Mouse (Mus musculus): ENCODE data around the gene Gmds. TPM values are rescaled to one million over a fixed set of nuclear protein-coding genes. Genes with fewer than 3 reads are reported as not detected.

Gmds gene
- polyA plus RNA-seq, 1 experiment from 2014 or later = 69.0 TPM

DNA sequence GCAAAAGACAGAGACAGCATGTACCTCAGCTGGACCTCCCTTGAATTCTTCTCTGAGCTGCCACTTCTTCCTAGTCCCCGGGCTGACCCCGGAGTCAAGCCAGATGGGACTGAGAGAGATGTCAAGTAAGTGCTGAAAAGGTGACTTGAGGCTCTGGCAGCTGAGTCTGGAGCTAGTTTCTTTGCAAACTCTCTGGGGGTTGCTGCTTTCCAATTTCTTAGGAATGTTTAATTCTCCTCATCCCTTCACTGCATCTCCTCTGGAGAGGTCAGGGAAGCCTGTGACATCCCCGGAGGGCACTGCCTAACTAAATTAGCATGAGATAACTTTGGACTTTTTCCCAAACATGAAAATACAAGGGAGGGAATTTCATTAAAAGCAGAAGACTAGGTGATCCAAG, 378.0 kb downstream of the Gmds start:
- Histone ChIP-seq H3K4me2 (ENCODE audit: low read depth, low read length) (no peak overlapping the region), H3K4me1 (ENCODE audit: control insufficient read depth, insufficient read depth, low read length) (no peaks in the 10 kb centered on the region), H3K9me3 (replicated peaks; ENCODE audit: control insufficient read depth, low read length) (no peaks in the 10 kb centered on the region), H3K9ac (ENCODE audit: low read length) (no peak overlapping the region), H3K27ac (ENCODE audit: low read length) (no peak overlapping the region), H3K36me3 (ENCODE audit: control insufficient read depth, insufficient read depth, low read length) (no peaks in the 10 kb centered on the region), H3K4me3 (replicated peaks; ENCODE audit: low read length) (no peak overlapping the region), H3K27me3 (ENCODE audit: control insufficient read depth, insufficient read depth, low read length) (no peaks in the 10 kb centered on the region)
- 33% methylated on average over 3 of the region's 3 CpGs for WGBS
- ATAC-seq (ENCODE audit: insufficient read depth, low FRiP score) = no peak

DNA sequence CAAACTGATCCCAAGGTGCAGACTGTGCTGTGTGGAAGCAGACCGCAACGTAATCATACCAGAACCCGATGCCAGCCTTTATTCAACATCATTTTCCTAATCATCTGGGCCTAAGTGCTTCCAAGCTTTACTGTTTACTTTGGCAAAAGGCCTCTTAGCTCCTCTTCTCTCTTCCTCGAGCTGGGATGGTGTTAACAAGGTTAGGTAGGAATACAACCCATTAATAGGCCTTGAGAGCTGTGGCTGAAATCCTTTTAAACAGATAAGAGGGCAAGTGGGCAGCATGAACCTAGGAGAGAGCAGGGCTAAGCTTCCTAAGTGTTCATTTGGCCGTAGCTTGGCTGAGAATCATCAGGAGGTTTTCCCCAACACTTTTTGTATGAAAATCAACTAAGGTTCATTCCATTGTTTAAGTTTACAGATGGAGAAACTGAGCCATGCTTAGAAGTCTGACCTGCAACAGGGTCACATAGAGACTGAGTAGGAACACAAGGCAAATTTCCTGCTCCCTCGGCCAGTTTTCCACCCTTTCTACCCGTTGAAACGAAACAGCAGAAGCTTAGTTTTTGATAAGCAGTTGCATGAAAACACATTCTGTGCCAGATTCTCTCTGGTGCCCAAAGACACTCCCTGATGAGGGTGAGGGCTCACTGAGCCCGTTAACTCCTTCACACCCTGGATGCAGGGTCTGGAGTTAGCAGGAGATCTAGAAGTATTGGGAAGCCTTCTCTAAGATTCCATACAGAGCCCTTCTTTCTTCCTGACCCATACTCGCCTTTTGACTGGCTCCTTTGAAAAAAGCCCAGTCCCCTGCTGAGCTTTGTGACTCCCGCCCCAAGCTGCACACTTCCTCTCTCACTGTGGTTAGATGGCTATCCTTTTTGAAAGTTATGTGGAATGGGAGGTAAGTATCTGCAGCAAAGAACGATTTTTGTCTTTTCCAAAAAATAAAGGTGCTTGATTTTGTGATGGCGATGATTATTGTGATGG, 379.9 kb downstream of the Gmds start:
- Histone ChIP-seq H3K4me2 (ENCODE audit: low read depth, low read length) (no peak overlapping the region), H3K4me3 (replicated peaks; ENCODE audit: low read length) (no peak overlapping the region), H3K9me3 (replicated peaks; ENCODE audit: control insufficient read depth, low read length) (no peaks in the 10 kb centered on the region), H3K36me3 (ENCODE audit: control insufficient read depth, insufficient read depth, low read length) (no peaks in the 10 kb centered on the region), H3K4me1 (ENCODE audit: control insufficient read depth, insufficient read depth, low read length) (no peaks in the 10 kb centered on the region), H3K27me3 (ENCODE audit: control insufficient read depth, insufficient read depth, low read length) (no peaks in the 10 kb centered on the region), H3K9ac (ENCODE audit: low read length) (no peak overlapping the region), H3K27ac (ENCODE audit: low read length) (no peak overlapping the region)
- no peak for ATAC-seq (ENCODE audit: insufficient read depth, low FRiP score)
- WGBS = 53% methylated on average over 13 of the region's 13 CpGs

- Histone ChIP-seq H3K4me1 (ENCODE audit: control insufficient read depth, insufficient read depth, low read length) (no peaks in the 10 kb centered on the region), H3K27me3 (ENCODE audit: control insufficient read depth, insufficient read depth, low read length) (no peaks in the 10 kb centered on the region), H3K4me2 (ENCODE audit: low read depth, low read length) (no peak overlapping the region), H3K9me3 (replicated peaks; ENCODE audit: control insufficient read depth, low read length) (no peaks in the 10 kb centered on the region), H3K4me3 (replicated peaks; ENCODE audit: low read length) (no peak overlapping the region), H3K9ac (ENCODE audit: low read length) (no peak overlapping the region), H3K27ac (ENCODE audit: low read length) (no peak overlapping the region), H3K36me3 (ENCODE audit: control insufficient read depth, insufficient read depth, low read length) (no peaks in the 10 kb centered on the region)
- 77% methylated on average over 6 of the region's 6 CpGs for WGBS
- no peak for ATAC-seq (ENCODE audit: insufficient read depth, low FRiP score)
Measured at GRCm38 (mm10) chr13:31956584-31956983, 382.0 kb downstream of the Gmds start.

DNA sequence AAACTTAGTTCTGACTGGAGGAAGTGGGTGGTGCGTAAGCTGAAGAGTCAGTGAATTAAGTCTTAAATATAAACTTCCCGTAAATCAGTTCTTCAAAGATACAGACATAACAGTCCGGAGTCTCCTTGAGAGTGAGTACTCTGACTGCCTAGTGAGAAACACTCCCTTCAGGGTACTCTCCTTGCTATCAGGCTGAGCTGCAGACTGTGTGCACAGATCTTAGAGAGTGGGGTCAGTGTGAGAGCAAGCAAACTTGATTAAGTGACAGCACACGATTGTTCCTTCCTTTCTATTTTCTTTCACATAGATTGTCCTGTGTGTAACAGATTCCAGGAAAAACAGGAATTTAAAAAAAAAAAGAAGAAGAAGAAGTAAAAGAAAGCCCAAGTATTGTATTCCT, 382.4 kb downstream of the Gmds start:
- Histone ChIP-seq H3K9ac (ENCODE audit: low read length) (no peak overlapping the region), H3K4me2 (ENCODE audit: low read depth, low read length) (no peak overlapping the region), H3K27ac (ENCODE audit: low read length) (no peak overlapping the region), H3K9me3 (replicated peaks; ENCODE audit: control insufficient read depth, low read length) (no peaks in the 10 kb centered on the region), H3K4me3 (replicated peaks; ENCODE audit: low read length) (no peak overlapping the region), H3K27me3 (ENCODE audit: control insufficient read depth, insufficient read depth, low read length) (no peaks in the 10 kb centered on the region), H3K4me1 (ENCODE audit: control insufficient read depth, insufficient read depth, low read length) (no peaks in the 10 kb centered on the region), H3K36me3 (ENCODE audit: control insufficient read depth, insufficient read depth, low read length) (no peaks in the 10 kb centered on the region)
- 56% methylated on average over 4 of the region's 4 CpGs for WGBS
- no peak for ATAC-seq (ENCODE audit: insufficient read depth, low FRiP score)

GRCm38 (mm10) chr13:31955171-31955570, 383.4 kb downstream of the Gmds start:
- 41% methylated on average over 7 of the region's 7 CpGs for WGBS
- H3K4me1 ChIP-seq (ENCODE audit: control insufficient read depth, insufficient read depth, low read length) = no peaks in the 10 kb centered on the region
- no peak overlapping the region for H3K4me2 ChIP-seq (ENCODE audit: low read depth, low read length)
- H3K27ac ChIP-seq (ENCODE audit: low read length) = no peak overlapping the region
- no peaks in the 10 kb centered on the region for H3K27me3 ChIP-seq (ENCODE audit: control insufficient read depth, insufficient read depth, low read length)
- no peak overlapping the region for H3K4me3 ChIP-seq (replicated peaks; ENCODE audit: low read length)
- no peak overlapping the region for H3K9ac ChIP-seq (ENCODE audit: low read length)
- no peaks in the 10 kb centered on the region for H3K36me3 ChIP-seq (ENCODE audit: control insufficient read depth, insufficient read depth, low read length)
- no peaks in the 10 kb centered on the region for H3K9me3 ChIP-seq (replicated peaks; ENCODE audit: control insufficient read depth, low read length)
- ATAC-seq (ENCODE audit: insufficient read depth, low FRiP score) = no peak

GRCm38 (mm10) chr13:31944676-31945210, 393.8 kb downstream of the Gmds start:
- no peak for ATAC-seq (ENCODE audit: insufficient read depth, low FRiP score)
- Histone ChIP-seq H3K36me3 (ENCODE audit: control insufficient read depth, insufficient read depth, low read length) (no peaks in the 10 kb centered on the region), H3K27ac (ENCODE audit: low read length) (no peak overlapping the region), H3K4me3 (replicated peaks; ENCODE audit: low read length) (no peak overlapping the region), H3K27me3 (ENCODE audit: control insufficient read depth, insufficient read depth, low read length) (no peaks in the 10 kb centered on the region), H3K4me1 (ENCODE audit: control insufficient read depth, insufficient read depth, low read length) (no peaks in the 10 kb centered on the region), H3K9ac (ENCODE audit: low read length) (no peak overlapping the region), H3K9me3 (replicated peaks; ENCODE audit: control insufficient read depth, low read length) (no peaks in the 10 kb centered on the region), H3K4me2 (ENCODE audit: low read depth, low read length) (no peak overlapping the region)
- 81% methylated on average over 3 of the region's 3 CpGs for WGBS

DNA sequence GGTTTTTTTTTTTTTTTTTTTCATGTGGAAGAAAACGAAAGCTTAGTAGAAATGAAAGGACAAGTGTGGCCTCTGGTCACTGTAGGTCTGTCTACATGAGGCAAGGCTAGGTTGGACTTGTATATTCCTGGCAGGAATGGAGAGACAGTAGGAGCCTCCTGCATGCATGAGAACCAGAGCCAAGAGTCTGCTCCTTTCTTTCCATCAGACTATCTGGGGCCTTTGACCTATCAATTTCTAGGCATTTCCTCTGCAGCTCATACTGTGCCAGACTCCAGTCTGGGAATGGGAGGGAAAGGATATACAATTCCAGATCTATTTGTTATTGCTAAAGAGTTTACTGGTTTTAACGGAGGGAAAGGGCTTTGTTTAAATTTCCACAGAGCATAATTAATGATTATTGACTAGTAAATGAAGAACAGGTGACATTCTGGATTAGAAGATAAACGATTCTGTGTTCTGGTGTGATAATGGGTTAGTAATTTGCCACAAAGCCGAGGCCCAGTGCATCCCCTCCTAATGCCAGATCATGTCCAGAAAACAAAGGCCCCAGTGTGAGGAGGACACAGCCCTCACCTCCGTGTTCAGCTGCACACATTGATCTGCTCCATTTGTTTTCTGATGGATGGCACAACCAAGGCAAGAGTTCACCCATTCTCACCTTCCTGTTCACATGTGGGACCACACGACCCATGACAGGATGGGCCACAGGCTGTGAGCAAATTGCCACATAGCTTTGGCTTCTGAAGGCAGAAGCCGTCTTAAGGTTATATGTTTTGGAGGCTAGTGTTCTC, 394.9 kb downstream of the Gmds start:
- Histone ChIP-seq H3K4me1 (ENCODE audit: control insufficient read depth, insufficient read depth, low read length) (no peaks in the 10 kb centered on the region), H3K27ac (ENCODE audit: low read length) (no peak overlapping the region), H3K36me3 (ENCODE audit: control insufficient read depth, insufficient read depth, low read length) (no peaks in the 10 kb centered on the region), H3K27me3 (ENCODE audit: control insufficient read depth, insufficient read depth, low read length) (no peaks in the 10 kb centered on the region), H3K9ac (ENCODE audit: low read length) (no peak overlapping the region), H3K4me3 (replicated peaks; ENCODE audit: low read length) (no peak overlapping the region), H3K4me2 (ENCODE audit: low read depth, low read length) (no peak overlapping the region), H3K9me3 (replicated peaks; ENCODE audit: control insufficient read depth, low read length) (no peaks in the 10 kb centered on the region)
- 36% methylated on average over 7 of the region's 7 CpGs for WGBS
- no peak for ATAC-seq (ENCODE audit: insufficient read depth, low FRiP score)

- H3K4me1 ChIP-seq (ENCODE audit: control insufficient read depth, insufficient read depth, low read length) = no peaks in the 10 kb centered on the region
- H3K9me3 ChIP-seq (replicated peaks; ENCODE audit: control insufficient read depth, low read length) = no peaks in the 10 kb centered on the region
- H3K36me3 ChIP-seq (ENCODE audit: control insufficient read depth, insufficient read depth, low read length) = no peaks in the 10 kb centered on the region
- H3K27ac ChIP-seq (ENCODE audit: low read length) = no peak overlapping the region
- H3K4me3 ChIP-seq (replicated peaks; ENCODE audit: low read length) = no peak overlapping the region
- WGBS = 85% methylated on average over 1 of the region's 1 CpGs
- no peak overlapping the region for H3K4me2 ChIP-seq (ENCODE audit: low read depth, low read length)
- H3K9ac ChIP-seq (ENCODE audit: low read length) = no peak overlapping the region
- H3K27me3 ChIP-seq (ENCODE audit: control insufficient read depth, insufficient read depth, low read length) = no peaks in the 10 kb centered on the region
- ATAC-seq (ENCODE audit: insufficient read depth, low FRiP score) = no peak
Measured at GRCm38 (mm10) chr13:31929299-31929698, 409.2 kb downstream of the Gmds start.

GRCm38 (mm10) chr13:31926599-31926998, 411.9 kb downstream of the Gmds start:
- Histone ChIP-seq H3K27me3 (ENCODE audit: control insufficient read depth, insufficient read depth, low read length) (no peaks in the 10 kb centered on the region), H3K4me1 (ENCODE audit: control insufficient read depth, insufficient read depth, low read length) (no peaks in the 10 kb centered on the region), H3K36me3 (ENCODE audit: control insufficient read depth, insufficient read depth, low read length) (no peaks in the 10 kb centered on the region), H3K4me3 (replicated peaks; ENCODE audit: low read length) (no peak overlapping the region), H3K27ac (ENCODE audit: low read length) (no peak overlapping the region), H3K9ac (ENCODE audit: low read length) (no peak overlapping the region), H3K9me3 (replicated peaks; ENCODE audit: control insufficient read depth, low read length) (no peaks in the 10 kb centered on the region), H3K4me2 (ENCODE audit: low read depth, low read length) (no peak overlapping the region)
- WGBS = 80% methylated on average over 5 of the region's 5 CpGs
- no peak for ATAC-seq (ENCODE audit: insufficient read depth, low FRiP score)

Data from stomach, embryonic 16.5 days (tissue).